Mouse (Mus musculus): ENCODE results near the gene Ogfod2. TPM values are rescaled to one million over a fixed set of nuclear protein-coding genes. Genes with fewer than 3 reads are reported as not detected.

Ogfod2 gene
- total RNA-seq, 2 experiments from 2014 or later, result 12.5 to 13.9 TPM

- intact Hi-C loops (cut with DNase I), result no loop called here
Measured at GRCm38 (mm10) chr5:124093120-124093794, 18.8 kb upstream of the Ogfod2 start.

GRCm38 (mm10) chr5:124093852-124094604 is 18.1 kb upstream of the Ogfod2 start:
- intact Hi-C loops (cut with DNase I), result no loop called here

More at GRCm38 (mm10) chr5:124093120-124093794, 18.8 kb upstream of the Ogfod2 start:
- no peak for DNase-seq (ENCODE audit: low spot score)

GRCm38 (mm10) chr5:124095077-124095581 is 17.0 kb upstream of the Ogfod2 start:
- intact Hi-C loops (cut with DNase I), result no loop called here
- DNase-seq (ENCODE audit: low spot score), result no peak

More at GRCm38 (mm10) chr5:124093852-124094604, 18.1 kb upstream of the Ogfod2 start:
- DNase-seq (ENCODE audit: low spot score), result no peak

GRCm38 (mm10) chr5:124095596-124096232 is 16.4 kb upstream of the Ogfod2 start, which contains the start of gene Abcb9:
TSS of gene Abcb9 (minus strand) at chr5:124095798.
- intact Hi-C loops (cut with DNase I), result no loop called here
- peak; percentile 94 for DNase-seq (ENCODE audit: low spot score)

GRCm38 (mm10) chr5:124098923-124099322 is 13.2 kb upstream of the Ogfod2 start:
- intact Hi-C loops (cut with DNase I), result no loop called here
- no peak for DNase-seq (ENCODE audit: low spot score)

GRCm38 (mm10) chr5:124100128-124101044 is 11.7 kb upstream of the Ogfod2 start:
- no peak for DNase-seq (ENCODE audit: low spot score)
- intact Hi-C loops (cut with DNase I), result no loop called here

GRCm38 (mm10) chr5:124102326-124102725 is 9.8 kb upstream of the Ogfod2 start:
- intact Hi-C loops (cut with DNase I), result no loop called here

GRCm38 (mm10) chr5:124103020-124103419 is 9.1 kb upstream of the Ogfod2 start:
- intact Hi-C loops (cut with DNase I), result no loop called here
- no peak for DNase-seq (ENCODE audit: low spot score)

More at GRCm38 (mm10) chr5:124102326-124102725, 9.8 kb upstream of the Ogfod2 start:
- no peak for DNase-seq (ENCODE audit: low spot score)

- intact Hi-C loops (cut with DNase I), result no loop called here
- no peak for DNase-seq (ENCODE audit: low spot score)
Measured at GRCm38 (mm10) chr5:124103552-124103951, 8.5 kb upstream of the Ogfod2 start.

- no peak for DNase-seq (ENCODE audit: low spot score)
- intact Hi-C loops (cut with DNase I), result no loop called here
Measured at GRCm38 (mm10) chr5:124111077-124111741, 888 bp upstream of the Ogfod2 start.

- DNase-seq (ENCODE audit: low spot score), result no peak
- intact Hi-C loops (cut with DNase I), result no loop called here
Measured at GRCm38 (mm10) chr5:124112531-124112930, 434 bp downstream of the Ogfod2 start.

- DNase-seq (ENCODE audit: low spot score), result no peak
- intact Hi-C loops (cut with DNase I), result no loop called here
Measured at GRCm38 (mm10) chr5:124113030-124113429, 933 bp downstream of the Ogfod2 start.

GRCm38 (mm10) chr5:124114276-124115025 is 2.4 kb downstream of the Ogfod2 start:
- intact Hi-C loops (cut with DNase I), result loop anchor here (5.0 kb wide), 1 partner anchor 138 kb away; no protein-coding TSS in a partner anchor
- DNase-seq (ENCODE audit: low spot score), result no peak

- intact Hi-C loops (cut with DNase I), result loop anchor here (5.0 kb wide), 1 partner anchor 137 kb away; no protein-coding TSS in a partner anchor
- DNase-seq (ENCODE audit: low spot score), result no peak
Measured at GRCm38 (mm10) chr5:124115531-124115930, 3.4 kb downstream of the Ogfod2 start.

GRCm38 (mm10) chr5:124115990-124116845 is 4.1 kb downstream of the Ogfod2 start, which contains the start of gene Arl6ip4:
TSS of gene Arl6ip4 (plus strand) at chr5:124116089.
- intact Hi-C loops (cut with DNase I), result loop anchor here (5.0 kb wide), 1 partner anchor 136 kb away; no protein-coding TSS in a partner anchor
- peak; percentile 36 for DNase-seq (ENCODE audit: low spot score)

GRCm38 (mm10) chr5:124119204-124119603 is 7.1 kb downstream of the Ogfod2 start:
- DNase-seq (ENCODE audit: low spot score), result no peak
- intact Hi-C loops (cut with DNase I), result loop anchor here (5.0 kb wide), 1 partner anchor 133 kb away; no protein-coding TSS in a partner anchor

GRCm38 (mm10) chr5:124122357-124122756 is 10.3 kb downstream of the Ogfod2 start:
- intact Hi-C loops (cut with DNase I), result no loop called here
- DNase-seq (ENCODE audit: low spot score), result no peak

Data from heart, postnatal 25 days (tissue).